Mouse (Mus musculus): ENCODE data around the gene Cpsf3. TPM values are rescaled to one million over a fixed set of nuclear protein-coding genes. Genes with fewer than 3 reads are reported as not detected.

Cpsf3 gene
- polyA plus RNA-seq, 1 experiment = not detected

DNA sequence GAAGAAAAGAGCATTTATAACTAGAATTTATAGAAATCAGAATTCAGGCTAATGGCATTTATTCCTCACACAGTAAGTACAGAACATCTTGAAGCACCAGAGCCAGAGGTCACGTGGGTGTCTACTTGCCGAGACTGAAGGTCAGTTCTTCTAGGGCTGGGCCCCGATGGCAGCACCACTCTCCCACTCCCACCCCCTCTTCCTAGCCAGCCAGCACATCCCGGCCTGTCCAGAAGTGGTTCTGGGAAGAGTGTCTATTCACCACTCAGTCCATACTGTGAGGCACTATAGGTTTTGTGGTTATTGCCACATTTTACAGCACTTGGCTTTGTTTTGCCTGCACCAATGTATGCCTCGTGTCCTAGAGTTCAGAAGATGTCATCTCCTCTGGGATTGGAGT lies 38.9 kb downstream of the Cpsf3 start:
- H3K4me3 ChIP-seq (ENCODE audit: insufficient read depth, low read depth, low read length) = no peak overlapping the region
- 87% methylated on average over 5 of the region's 5 CpGs for WGBS
- H3K27ac ChIP-seq (ENCODE audit: insufficient read depth, low read depth, low read length) = no peak overlapping the region
- TF ChIP-seq POLR2A (IDR thresholded peaks at IDR 0.05; ENCODE audit: insufficient read depth, low read depth, low read length) (no peak), CTCF (IDR thresholded peaks at IDR 0.05; ENCODE audit: insufficient read depth, low read depth, low read length) (no peak)
- H3K4me1 ChIP-seq (ENCODE audit: control insufficient read depth, insufficient read depth, low read length) = no peaks in the 10 kb centered on the region

DNA sequence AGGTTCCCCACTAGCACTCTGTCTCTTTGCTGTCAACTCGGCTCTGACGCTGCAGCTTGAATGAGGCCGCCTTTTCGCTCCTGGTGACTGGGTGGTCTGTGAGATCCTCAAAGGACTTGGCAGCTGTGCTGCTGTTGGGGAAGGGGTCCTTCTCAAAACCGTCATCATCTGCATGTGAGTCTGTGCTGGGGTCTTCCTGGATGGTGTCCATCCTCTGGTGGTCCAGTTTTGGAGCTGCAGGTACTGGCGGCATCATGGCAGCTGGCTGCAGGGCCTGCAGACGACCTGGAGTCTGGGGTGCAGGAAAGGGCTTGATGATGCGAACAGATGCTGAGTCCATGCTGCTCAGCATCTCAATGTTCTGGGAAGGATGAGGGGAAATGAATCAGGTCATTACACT lies 40.1 kb downstream of the Cpsf3 start:
- TF ChIP-seq POLR2A (IDR thresholded peaks at IDR 0.05; ENCODE audit: insufficient read depth, low read depth, low read length) (no peak), CTCF (IDR thresholded peaks at IDR 0.05; ENCODE audit: insufficient read depth, low read depth, low read length) (no peak)
- 87% methylated on average over 8 of the region's 8 CpGs for WGBS
- Histone ChIP-seq H3K4me3 (ENCODE audit: insufficient read depth, low read depth, low read length) (no peak overlapping the region), H3K4me1 (ENCODE audit: control insufficient read depth, insufficient read depth, low read length) (no peaks in the 10 kb centered on the region), H3K27ac (ENCODE audit: insufficient read depth, low read depth, low read length) (no peak overlapping the region)

DNA sequence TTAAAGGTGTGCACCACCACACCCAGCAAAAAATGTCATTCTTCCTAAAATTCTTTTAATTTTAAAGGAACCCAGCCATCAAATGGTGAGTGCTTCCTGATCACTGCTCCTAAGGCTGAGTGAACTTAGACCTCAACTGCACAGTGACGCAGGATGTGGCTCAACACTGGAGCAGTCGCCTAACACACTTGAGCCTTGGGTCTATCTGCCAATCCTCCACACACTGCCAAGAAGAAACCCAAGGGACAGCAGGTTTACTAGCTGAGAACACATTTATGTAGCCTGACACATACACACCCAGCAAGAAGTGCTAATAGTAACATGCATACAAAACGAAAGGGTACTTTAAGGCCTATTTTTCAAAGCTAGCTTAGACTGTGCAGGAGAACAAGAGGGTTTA lies 41.1 kb downstream of the Cpsf3 start:
- H3K4me3 ChIP-seq (ENCODE audit: insufficient read depth, low read depth, low read length) = no peak overlapping the region
- WGBS = 92% methylated on average over 3 of the region's 3 CpGs
- 0 out of 2 replicates have a peak, but pooled peaks cover 2% of the 10 kb centered on the region for H3K4me1 ChIP-seq (ENCODE audit: control insufficient read depth, insufficient read depth, low read length)
- TF ChIP-seq POLR2A (IDR thresholded peaks at IDR 0.05; ENCODE audit: insufficient read depth, low read depth, low read length) (no peak), CTCF (IDR thresholded peaks at IDR 0.05; ENCODE audit: insufficient read depth, low read depth, low read length) (no peak)
- H3K27ac ChIP-seq (ENCODE audit: insufficient read depth, low read depth, low read length) = no peak overlapping the region

DNA sequence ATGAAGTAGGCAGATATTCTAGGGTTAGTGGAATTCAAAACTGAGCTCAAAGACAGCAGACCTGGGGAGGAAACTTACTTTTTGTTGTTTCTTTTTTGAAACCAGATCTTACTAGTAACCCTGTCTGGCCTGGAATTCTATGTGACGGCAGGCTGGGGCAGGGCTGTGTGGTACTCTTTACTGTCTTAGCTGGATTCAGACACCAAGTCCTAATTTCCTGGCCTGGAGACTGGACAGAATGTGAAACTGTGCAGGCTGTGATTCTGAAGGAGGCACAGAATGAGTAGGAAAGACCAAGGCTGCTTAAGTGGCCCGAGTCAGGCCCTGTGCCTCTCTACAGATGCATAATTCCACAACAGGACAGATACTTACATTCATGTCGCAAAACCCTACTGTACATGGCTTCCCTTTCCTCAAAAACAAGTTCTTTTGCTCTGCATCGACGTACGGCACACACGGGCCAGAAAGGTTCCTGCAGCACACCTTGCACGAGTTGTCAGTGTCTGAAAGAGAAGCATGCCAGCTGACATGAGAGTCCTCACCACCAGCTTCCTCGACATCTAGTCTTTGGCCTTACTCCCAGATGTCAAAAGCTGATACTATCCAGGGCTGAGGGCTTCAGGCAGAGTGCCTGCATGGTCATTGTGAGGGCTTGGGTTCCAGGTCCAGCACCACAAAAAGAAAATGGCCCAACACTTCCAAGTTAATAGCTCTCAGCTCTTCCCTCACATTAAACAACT lies 44.6 kb downstream of the Cpsf3 start:
- H3K27ac ChIP-seq (ENCODE audit: insufficient read depth, low read depth, low read length) = no peak overlapping the region
- no peak overlapping the region for H3K4me3 ChIP-seq (ENCODE audit: insufficient read depth, low read depth, low read length)
- WGBS = 92% methylated on average over 9 of the region's 9 CpGs
- TF ChIP-seq POLR2A (IDR thresholded peaks at IDR 0.05; ENCODE audit: insufficient read depth, low read depth, low read length) = no peak
- TF ChIP-seq CTCF (IDR thresholded peaks at IDR 0.05; ENCODE audit: insufficient read depth, low read depth, low read length) = no peak
- 0 out of 2 replicates have a peak, but pooled peaks cover 2% of the 10 kb centered on the region for H3K4me1 ChIP-seq (ENCODE audit: control insufficient read depth, insufficient read depth, low read length)

DNA sequence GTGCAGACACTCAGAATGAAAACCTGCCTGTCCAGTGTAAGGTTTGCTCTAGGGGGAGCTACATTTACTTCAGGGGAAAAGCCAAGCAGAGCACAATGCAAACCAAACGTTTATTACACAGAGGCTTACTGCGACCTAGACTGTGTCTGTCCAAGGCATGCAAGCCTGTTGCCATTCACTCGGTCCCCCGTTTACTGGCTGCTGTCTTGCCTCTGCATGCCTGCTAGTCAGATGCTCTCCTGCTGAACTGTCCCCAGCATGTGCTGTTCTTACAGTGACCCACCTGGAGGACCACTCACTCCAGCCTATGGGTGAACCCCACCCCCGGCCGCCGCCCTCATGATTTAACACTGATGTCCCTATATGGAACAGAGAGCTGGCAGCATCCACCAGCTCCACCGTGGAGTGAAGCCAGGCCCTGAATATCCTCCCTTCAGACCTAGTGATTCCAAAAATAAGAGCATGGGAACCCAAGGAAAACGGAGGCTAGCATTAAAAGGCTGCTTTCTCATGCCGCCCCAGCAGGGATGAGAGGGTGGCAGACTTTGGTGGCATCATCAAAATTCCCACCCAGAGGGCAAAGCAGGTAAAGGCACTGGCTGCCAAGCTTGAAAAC lies 45.9 kb downstream of the Cpsf3 start:
- no peak for TF ChIP-seq POLR2A (IDR thresholded peaks at IDR 0.05; ENCODE audit: insufficient read depth, low read depth, low read length)
- no peak for TF ChIP-seq CTCF (IDR thresholded peaks at IDR 0.05; ENCODE audit: insufficient read depth, low read depth, low read length)
- Histone ChIP-seq H3K4me1 (ENCODE audit: control insufficient read depth, insufficient read depth, low read length) (peaks cover 6% of the 10 kb centered on the region; the same call in 1 of the 2 replicates), H3K4me3 (ENCODE audit: insufficient read depth, low read depth, low read length) (no peak overlapping the region), H3K27ac (ENCODE audit: insufficient read depth, low read depth, low read length) (no peak overlapping the region)
- 73% methylated on average over 10 of the region's 10 CpGs for WGBS

DNA sequence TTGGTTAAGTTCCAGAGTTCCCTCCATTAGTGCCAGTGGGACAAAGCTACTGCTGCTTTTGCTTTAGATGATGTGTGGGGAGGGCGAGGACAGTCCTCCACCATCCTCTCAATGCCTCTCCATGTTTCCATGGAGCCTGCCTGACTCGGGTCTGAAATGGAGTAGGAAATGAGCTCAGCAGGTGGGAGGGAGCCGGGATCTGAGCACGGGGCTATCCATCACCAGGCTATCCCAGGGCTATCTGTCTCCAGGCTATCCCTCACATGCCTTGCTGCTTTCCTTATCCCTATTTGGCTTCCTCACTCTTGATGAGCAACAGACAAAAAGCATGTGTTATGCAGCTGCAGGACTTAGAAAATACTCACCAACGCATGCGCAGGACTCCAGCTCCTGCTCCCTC lies 46.5 kb downstream of the Cpsf3 start:
- H3K4me1 ChIP-seq (ENCODE audit: control insufficient read depth, insufficient read depth, low read length) = peaks cover 6% of the 10 kb centered on the region; the same call in 1 of the 2 replicates
- H3K4me3 ChIP-seq (ENCODE audit: insufficient read depth, low read depth, low read length) = no peak overlapping the region
- 79% methylated on average over 6 of the region's 6 CpGs for WGBS
- no peak overlapping the region for H3K27ac ChIP-seq (ENCODE audit: insufficient read depth, low read depth, low read length)
- TF ChIP-seq CTCF (IDR thresholded peaks at IDR 0.05; ENCODE audit: insufficient read depth, low read depth, low read length) (no peak), POLR2A (IDR thresholded peaks at IDR 0.05; ENCODE audit: insufficient read depth, low read depth, low read length) (no peak)

DNA sequence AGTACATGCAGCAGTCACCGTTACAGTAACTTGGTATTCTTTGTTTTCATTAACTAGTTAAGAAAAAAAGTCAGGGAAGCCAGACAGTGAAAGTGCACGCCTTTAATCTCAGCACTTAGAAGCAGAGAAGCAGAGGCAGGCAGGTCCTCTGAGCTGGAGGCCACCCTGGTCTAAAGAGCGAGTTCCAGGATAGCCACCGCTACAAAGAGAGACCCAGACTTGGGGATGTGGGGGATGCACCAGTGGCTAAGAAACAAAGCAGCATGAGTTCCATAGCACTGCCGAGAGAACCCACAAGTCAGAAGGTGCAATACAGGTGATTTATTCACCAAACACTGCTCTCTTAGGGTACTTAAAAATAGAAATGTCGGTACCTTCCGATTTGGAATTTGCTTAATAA lies 47.8 kb downstream of the Cpsf3 start:
- Histone ChIP-seq H3K4me3 (ENCODE audit: insufficient read depth, low read depth, low read length) (no peak overlapping the region), H3K4me1 (ENCODE audit: control insufficient read depth, insufficient read depth, low read length) (peaks cover 6% of the 10 kb centered on the region; the same call in 1 of the 2 replicates), H3K27ac (ENCODE audit: insufficient read depth, low read depth, low read length) (no peak overlapping the region)
- WGBS = 95% methylated on average over 7 of the region's 7 CpGs
- TF ChIP-seq POLR2A (IDR thresholded peaks at IDR 0.05; ENCODE audit: insufficient read depth, low read depth, low read length) (no peak), CTCF (IDR thresholded peaks at IDR 0.05; ENCODE audit: insufficient read depth, low read depth, low read length) (no peak)

DNA sequence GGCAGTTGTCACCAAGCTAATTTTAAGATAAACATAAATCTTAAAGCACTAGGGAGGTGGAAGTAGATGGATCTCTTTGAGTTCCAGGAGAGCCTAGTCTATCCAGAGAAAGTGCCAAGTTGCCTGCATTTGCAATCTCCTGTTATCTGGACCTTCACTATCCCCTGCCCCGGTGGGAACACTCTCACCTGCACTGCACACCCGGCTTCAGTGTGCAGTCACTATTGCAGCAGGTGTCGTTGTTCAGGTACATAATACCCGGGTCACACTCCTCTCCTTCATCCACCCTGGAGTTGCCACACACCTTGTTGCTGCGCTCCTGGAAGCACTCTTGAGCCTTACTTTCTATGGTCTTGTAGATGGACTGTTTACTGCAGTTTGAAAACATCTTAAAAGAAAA lies 48.6 kb downstream of the Cpsf3 start:
- WGBS = 93% methylated on average over 5 of the region's 5 CpGs
- peaks cover 6% of the 10 kb centered on the region; the same call in 1 of the 2 replicates for H3K4me1 ChIP-seq (ENCODE audit: control insufficient read depth, insufficient read depth, low read length)
- TF ChIP-seq CTCF (IDR thresholded peaks at IDR 0.05; ENCODE audit: insufficient read depth, low read depth, low read length) = no peak
- no peak for TF ChIP-seq POLR2A (IDR thresholded peaks at IDR 0.05; ENCODE audit: insufficient read depth, low read depth, low read length)

DNA sequence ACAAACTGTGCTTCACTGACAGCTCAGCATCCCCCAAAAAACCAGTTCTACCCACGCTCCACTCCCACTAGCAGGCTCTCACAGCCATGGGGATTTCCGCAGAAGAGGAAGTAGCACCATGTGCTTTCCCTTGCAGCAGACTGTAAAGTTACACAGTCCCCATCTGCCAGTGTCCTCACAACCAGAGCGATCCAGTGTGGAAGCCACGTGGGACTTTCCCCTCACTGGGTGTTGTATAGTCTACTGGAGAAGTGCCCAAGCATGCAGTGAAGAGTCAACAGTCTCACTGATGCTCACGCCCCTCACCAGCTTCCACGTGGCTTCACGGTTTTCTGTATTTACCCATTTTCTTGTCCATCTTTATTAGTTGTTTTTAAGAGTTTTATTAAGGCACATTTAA lies 50.7 kb downstream of the Cpsf3 start:
- no peak for TF ChIP-seq POLR2A (IDR thresholded peaks at IDR 0.05; ENCODE audit: insufficient read depth, low read depth, low read length)
- TF ChIP-seq CTCF (IDR thresholded peaks at IDR 0.05; ENCODE audit: insufficient read depth, low read depth, low read length) = no peak
- WGBS = 60% methylated on average over 7 of the region's 7 CpGs
- Histone ChIP-seq H3K4me3 (ENCODE audit: insufficient read depth, low read depth, low read length) (no peak overlapping the region), H3K4me1 (ENCODE audit: control insufficient read depth, insufficient read depth, low read length) (peaks cover 5% of the 10 kb centered on the region; the same call in 1 of the 2 replicates), H3K27ac (ENCODE audit: insufficient read depth, low read depth, low read length) (no peak overlapping the region)

More for the DNA sequence above, 48.6 kb downstream of the Cpsf3 start:
- H3K4me3 ChIP-seq (ENCODE audit: insufficient read depth, low read depth, low read length) = no peak overlapping the region
- H3K27ac ChIP-seq (ENCODE audit: insufficient read depth, low read depth, low read length) = no peak overlapping the region

Measured in olfactory bulb, adult 2 months (tissue).